Mouse (Mus musculus) E14TG2a.4 (cell line): ENCODE results near the gene Lypd6.

ENCODE experiments used
- H3K27me3 ChIP-seq: 2 replicates; pipeline ENCODE4 v1.6.1; 2014; ENCODE audit warnings: low read length, control low read depth; ENCODE audit not compliant: insufficient read depth
- H3K36me3 ChIP-seq: 2 replicates; pipeline ENCODE4 v1.6.1; 2014; ENCODE audit warnings: low read length, control low read depth; ENCODE audit not compliant: insufficient read depth
- H3K4me1 ChIP-seq: replicated peaks from 2 replicates; pipeline ENCODE4 v1.6.1; 2014; ENCODE audit warnings: low read depth, low read length, control low read depth
- H3K4me3 ChIP-seq: replicated peaks from 2 replicates; pipeline ENCODE4 v1.5.1; 2014; ENCODE audit warnings: mild to moderate bottlenecking, low read length
- H3K9me3 ChIP-seq: 2 replicates; pipeline ENCODE4 v1.6.1; 2014; ENCODE audit warnings: low read length, control low read depth
- CTCF ChIP-seq: conservative IDR thresholded peaks from 2 replicates; pipeline ENCODE4 v1.5.1; 2014; ENCODE audit warnings: low read length
- NANOG ChIP-seq: IDR thresholded peaks from 2 replicates; pipeline ENCODE4 v1.6.1; 2014; ENCODE audit warnings: borderline replicate concordance, low read length, mixed read lengths
- POU5F1 ChIP-seq: IDR thresholded peaks from 2 replicates; pipeline ENCODE4 v1.6.1; 2014; ENCODE audit warnings: low read length, borderline replicate concordance

Lypd6 gene

GRCm38 (mm10) chr2:50196681-50197080 lies 130.5 kb downstream of the Lypd6 start:
- Histone ChIP-seq H3K4me3 (no peak overlapping the region), H3K27me3 (no peaks in the 10 kb centered on the region), H3K9me3 (no peaks in the 10 kb centered on the region), H3K36me3 (no peaks in the 10 kb centered on the region), H3K4me1 (no peaks in the 10 kb centered on the region)
- TF ChIP-seq NANOG (no peak), POU5F1 (no peak), CTCF (no peak)

GRCm38 (mm10) chr2:50197801-50198200 lies 131.6 kb downstream of the Lypd6 start:
- Histone ChIP-seq H3K4me1 (no peaks in the 10 kb centered on the region), H3K36me3 (no peaks in the 10 kb centered on the region), H3K4me3 (no peak overlapping the region), H3K9me3 (no peaks in the 10 kb centered on the region), H3K27me3 (no peaks in the 10 kb centered on the region)
- no peak for TF ChIP-seq POU5F1
- TF ChIP-seq NANOG: no peak
- no peak for TF ChIP-seq CTCF

- H3K4me1 ChIP-seq: no peaks in the 10 kb centered on the region
Observed at GRCm38 (mm10) chr2:50200541-50200940, 134.3 kb downstream of the Lypd6 start.

GRCm38 (mm10) chr2:50220574-50220973 lies 154.3 kb downstream of the Lypd6 start:
- Histone ChIP-seq H3K27me3 (peaks cover 3% of the 10 kb centered on the region; the same call in 1 of the 2 replicates), H3K9me3 (no peaks in the 10 kb centered on the region), H3K4me1 (peaks cover 6% of the 10 kb centered on the region), H3K4me3 (no peak overlapping the region), H3K36me3 (no peaks in the 10 kb centered on the region)
- TF ChIP-seq CTCF (no peak), POU5F1 (no peak), NANOG (no peak)

More at GRCm38 (mm10) chr2:50200541-50200940, 134.3 kb downstream of the Lypd6 start:
- Histone ChIP-seq H3K27me3 (no peaks in the 10 kb centered on the region), H3K36me3 (no peaks in the 10 kb centered on the region), H3K9me3 (no peaks in the 10 kb centered on the region), H3K4me3 (no peak overlapping the region)
- TF ChIP-seq NANOG: no peak
- TF ChIP-seq POU5F1: no peak
- TF ChIP-seq CTCF: no peak

- peaks cover 22% of the 10 kb centered on the region for H3K4me1 ChIP-seq
- no peaks in the 10 kb centered on the region for H3K36me3 ChIP-seq
- no peak overlapping the region for H3K4me3 ChIP-seq
- H3K9me3 ChIP-seq: no peaks in the 10 kb centered on the region
- H3K27me3 ChIP-seq: peaks cover 3% of the 10 kb centered on the region; the same call in 1 of the 2 replicates
- TF ChIP-seq NANOG (no peak), CTCF (no peak), POU5F1 (no peak)
Observed at GRCm38 (mm10) chr2:50225019-50225418, 158.8 kb downstream of the Lypd6 start.

- no peak overlapping the region for H3K4me3 ChIP-seq
- no peaks in the 10 kb centered on the region for H3K9me3 ChIP-seq
- no peak for TF ChIP-seq POU5F1
- no peak for TF ChIP-seq CTCF
- no peak for TF ChIP-seq NANOG
- no peaks in the 10 kb centered on the region for H3K27me3 ChIP-seq
- 0 out of 2 replicates have a peak, but pooled peaks cover 7% of the 10 kb centered on the region for H3K4me1 ChIP-seq
- no peaks in the 10 kb centered on the region for H3K36me3 ChIP-seq
Observed at GRCm38 (mm10) chr2:50233491-50233890, 167.3 kb downstream of the Lypd6 start.
